Mouse (Mus musculus): ENCODE data around the gene Crkl. TPM values are rescaled to one million over a fixed set of nuclear protein-coding genes. Genes with fewer than 3 reads are reported as not detected.
A peak's percentile ranks its signal among the peaks of the same experiment; 100 is the strongest.
"Not testable (repeated sequence)": the region's sequence is repeated elsewhere in the genome, so short reads cannot be mapped to it uniquely, and the experiment has no call there.

Gene Crkl
- polyA plus RNA-seq, 1 experiment from 2014 or later = 51.2 TPM

- no peaks in the 10 kb centered on the region for H3K36me3 ChIP-seq (ENCODE audit: control insufficient read depth, insufficient read depth, low read length)
- H3K4me1 ChIP-seq (ENCODE audit: control insufficient read depth, insufficient read depth, low read length) = no peaks in the 10 kb centered on the region
- no peak overlapping the region for H3K27ac ChIP-seq (ENCODE audit: low read length)
- no peak overlapping the region for H3K9ac ChIP-seq (ENCODE audit: low read length)
- no peaks in the 10 kb centered on the region for H3K9me3 ChIP-seq (replicated peaks; ENCODE audit: control insufficient read depth, low read length)
- ATAC-seq (ENCODE audit: insufficient read depth, low FRiP score) = no peak
- H3K4me2 ChIP-seq (ENCODE audit: low read depth, low read length) = no peak overlapping the region
- 67% methylated on average over 5 of the region's 5 CpGs for WGBS
- no peak overlapping the region for H3K4me3 ChIP-seq (replicated peaks; ENCODE audit: low read length)
- H3K27me3 ChIP-seq (ENCODE audit: control insufficient read depth, insufficient read depth, low read length) = no peaks in the 10 kb centered on the region
Observed at GRCm38 (mm10) chr16:17491896-17492561, 40.2 kb downstream of the Crkl start.

DNA sequence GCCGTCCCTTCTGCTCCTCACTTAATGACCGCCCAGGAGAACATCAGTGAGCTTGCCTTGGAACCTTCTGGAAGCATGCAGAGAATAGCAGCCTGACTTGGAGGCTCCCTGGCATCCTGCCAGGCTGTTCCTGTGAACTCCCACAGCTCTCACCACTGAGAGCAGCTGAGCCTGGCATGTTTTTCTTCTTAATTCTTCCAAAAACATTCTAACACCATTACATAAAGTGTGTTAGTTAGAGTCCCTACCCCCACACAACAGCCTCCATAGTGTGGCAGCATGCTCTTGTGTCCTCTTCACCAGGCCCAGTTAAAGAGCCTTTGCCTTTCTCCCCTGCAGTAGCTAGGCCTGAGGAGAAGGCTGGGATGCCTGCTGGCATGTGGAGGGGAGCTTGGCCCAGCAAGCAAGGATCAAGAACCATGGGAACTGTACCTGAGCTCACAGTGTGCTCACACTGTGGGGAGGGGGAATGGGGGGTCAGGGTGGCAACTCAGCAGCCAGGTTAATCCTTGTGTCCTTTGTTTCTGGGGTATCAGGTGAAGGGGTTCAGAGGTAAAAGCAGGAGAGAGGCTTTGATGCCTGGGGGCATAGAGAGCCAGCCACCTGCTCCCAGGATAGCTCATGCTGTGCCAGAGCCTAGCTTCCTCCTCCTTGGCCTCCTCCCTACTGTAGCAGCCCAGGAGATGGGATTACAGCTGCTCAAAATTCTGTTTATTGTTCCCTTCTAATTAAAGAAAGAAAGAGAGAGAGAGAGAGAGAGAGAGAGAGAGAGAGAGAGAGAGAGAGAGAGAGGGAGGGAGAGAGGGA, 44.9 kb downstream of the Crkl start:
- Histone ChIP-seq H3K4me2 (ENCODE audit: low read depth, low read length) (no peak overlapping the region), H3K27ac (ENCODE audit: low read length) (no peak overlapping the region), H3K4me3 (replicated peaks; ENCODE audit: low read length) (no peak overlapping the region), H3K36me3 (ENCODE audit: control insufficient read depth, insufficient read depth, low read length) (no peaks in the 10 kb centered on the region), H3K9ac (ENCODE audit: low read length) (0 out of 2 replicates have a peak overlapping the region, but pooled peaks have one; percentile 4), H3K4me1 (ENCODE audit: control insufficient read depth, insufficient read depth, low read length) (no peaks in the 10 kb centered on the region), H3K27me3 (ENCODE audit: control insufficient read depth, insufficient read depth, low read length) (no peaks in the 10 kb centered on the region), H3K9me3 (replicated peaks; ENCODE audit: control insufficient read depth, low read length) (no peaks in the 10 kb centered on the region)
- ATAC-seq (ENCODE audit: insufficient read depth, low FRiP score) = peak; percentile 44; the same call in 1 of the 2 replicates
- WGBS = 59% methylated on average over 2 of the region's 2 CpGs

DNA sequence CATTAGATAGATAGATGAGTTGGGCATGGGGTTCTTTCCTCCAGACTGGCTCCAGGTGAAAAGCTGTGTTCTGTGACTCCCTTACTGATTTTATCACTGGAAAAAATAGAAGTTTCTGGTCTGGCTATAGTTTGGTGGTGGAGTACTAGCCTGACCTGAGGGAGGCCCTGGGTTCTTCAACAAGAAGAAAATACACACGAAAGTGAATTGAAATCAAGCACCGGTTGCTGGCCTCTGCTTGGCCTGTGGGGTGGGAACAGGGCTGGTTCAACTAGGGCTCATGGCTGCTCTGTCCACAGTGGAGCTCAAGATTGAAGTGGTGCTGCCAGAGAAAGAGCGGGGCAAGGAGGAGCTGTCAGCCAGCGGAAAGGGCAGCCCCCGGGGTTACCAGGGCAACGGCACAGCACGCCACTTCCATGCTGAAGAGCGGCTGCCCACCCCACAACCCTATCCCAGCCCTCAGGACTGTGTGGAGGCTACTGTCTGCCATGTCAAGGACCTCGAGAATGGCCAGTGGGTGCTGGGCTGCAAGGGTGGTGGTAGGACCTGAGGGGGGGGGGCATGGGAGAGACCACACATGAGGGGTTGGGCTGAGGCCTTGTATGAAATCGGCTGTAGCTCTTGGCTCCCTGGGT, 47.6 kb downstream of the Crkl start:
- 37% methylated on average over 10 of the region's 10 CpGs for WGBS
- Histone ChIP-seq H3K4me3 (replicated peaks; ENCODE audit: low read length) (no peak overlapping the region), H3K4me1 (ENCODE audit: control insufficient read depth, insufficient read depth, low read length) (no peaks in the 10 kb centered on the region), H3K36me3 (ENCODE audit: control insufficient read depth, insufficient read depth, low read length) (no peaks in the 10 kb centered on the region), H3K9me3 (replicated peaks; ENCODE audit: control insufficient read depth, low read length) (no peaks in the 10 kb centered on the region), H3K27ac (ENCODE audit: low read length) (no peak overlapping the region), H3K4me2 (ENCODE audit: low read depth, low read length) (no peak overlapping the region), H3K27me3 (ENCODE audit: control insufficient read depth, insufficient read depth, low read length) (no peaks in the 10 kb centered on the region), H3K9ac (ENCODE audit: low read length) (no peak overlapping the region)
- ATAC-seq (ENCODE audit: insufficient read depth, low FRiP score) = no peak

GRCm38 (mm10) chr16:17502681-17503080, 50.9 kb downstream of the Crkl start:
- Histone ChIP-seq H3K27ac (ENCODE audit: low read length) (no peak overlapping the region), H3K27me3 (ENCODE audit: control insufficient read depth, insufficient read depth, low read length) (no peaks in the 10 kb centered on the region), H3K4me1 (ENCODE audit: control insufficient read depth, insufficient read depth, low read length) (no peaks in the 10 kb centered on the region), H3K36me3 (ENCODE audit: control insufficient read depth, insufficient read depth, low read length) (no peaks in the 10 kb centered on the region), H3K9me3 (replicated peaks; ENCODE audit: control insufficient read depth, low read length) (no peaks in the 10 kb centered on the region), H3K4me3 (replicated peaks; ENCODE audit: low read length) (no peak overlapping the region), H3K4me2 (ENCODE audit: low read depth, low read length) (no peak overlapping the region), H3K9ac (ENCODE audit: low read length) (no peak overlapping the region)
- ATAC-seq (ENCODE audit: insufficient read depth, low FRiP score) = no peak
- 73% methylated on average over 4 of the region's 4 CpGs for WGBS

DNA sequence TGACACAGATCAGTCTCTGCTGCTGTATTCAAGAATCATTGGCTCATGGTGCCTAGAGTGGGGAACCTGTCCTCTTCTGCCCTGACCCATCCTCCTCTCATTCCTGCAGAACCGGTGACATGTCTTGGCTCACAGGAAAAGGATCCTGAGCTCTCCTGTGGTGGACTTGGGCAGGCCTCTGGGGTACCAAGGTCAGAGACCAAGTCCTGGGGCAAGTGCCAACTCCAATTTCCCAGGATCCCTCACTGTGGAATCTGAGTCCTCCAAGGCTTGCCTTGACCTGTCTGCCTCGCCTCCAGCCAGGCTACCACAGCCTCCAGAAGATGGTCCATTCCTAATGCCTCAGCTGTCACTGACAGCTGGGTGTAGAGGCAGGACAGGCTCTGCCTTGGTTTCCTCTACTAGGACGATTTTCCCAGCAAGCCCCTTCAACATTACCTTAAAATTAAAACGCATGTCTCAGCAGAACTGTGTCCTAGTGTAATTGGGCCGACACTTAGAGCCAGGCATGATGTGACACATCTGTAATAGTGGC, 55.3 kb downstream of the Crkl start:
- no peaks in the 10 kb centered on the region for H3K9me3 ChIP-seq (replicated peaks; ENCODE audit: control insufficient read depth, low read length)
- peaks cover 11% of the 10 kb centered on the region for H3K4me1 ChIP-seq (ENCODE audit: control insufficient read depth, insufficient read depth, low read length)
- H3K27me3 ChIP-seq (ENCODE audit: control insufficient read depth, insufficient read depth, low read length) = no peaks in the 10 kb centered on the region
- ATAC-seq (ENCODE audit: insufficient read depth, low FRiP score) = no peak
- WGBS = 77% methylated on average over 5 of the region's 5 CpGs
- H3K36me3 ChIP-seq (ENCODE audit: control insufficient read depth, insufficient read depth, low read length) = peaks cover 2% of the 10 kb centered on the region; the same call in 1 of the 2 replicates
- no peak overlapping the region for H3K4me2 ChIP-seq (ENCODE audit: low read depth, low read length)
- no peak overlapping the region for H3K9ac ChIP-seq (ENCODE audit: low read length)
- no peak overlapping the region for H3K4me3 ChIP-seq (replicated peaks; ENCODE audit: low read length)
- no peak overlapping the region for H3K27ac ChIP-seq (ENCODE audit: low read length)

DNA sequence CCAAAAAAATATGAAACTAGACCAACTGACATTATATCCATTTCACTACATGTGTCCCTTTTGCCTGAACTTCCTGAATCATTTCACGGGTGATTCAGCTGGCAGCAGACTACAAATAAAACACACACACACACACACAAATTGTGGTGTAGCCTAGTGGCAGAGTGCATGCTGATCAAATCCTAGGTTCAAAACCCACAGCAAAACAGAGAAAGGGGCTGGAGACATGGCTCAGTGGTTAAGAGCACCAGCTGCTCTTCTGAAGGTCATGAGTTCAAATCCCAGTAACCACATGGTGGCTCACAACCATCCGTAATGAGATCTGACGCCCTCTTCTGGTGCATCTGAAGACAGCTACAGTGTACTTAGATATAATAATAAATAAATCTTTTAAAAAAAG, 56.2 kb downstream of the Crkl start:
- H3K9me3 ChIP-seq (replicated peaks; ENCODE audit: control insufficient read depth, low read length); H3K27me3 ChIP-seq (ENCODE audit: control insufficient read depth, insufficient read depth, low read length); H3K36me3 ChIP-seq (ENCODE audit: control insufficient read depth, insufficient read depth, low read length); ATAC-seq (ENCODE audit: insufficient read depth, low FRiP score): not testable (repeated sequence)
- peaks cover 11% of the 10 kb centered on the region for H3K4me1 ChIP-seq (ENCODE audit: control insufficient read depth, insufficient read depth, low read length)
- H3K27ac ChIP-seq (ENCODE audit: low read length) = peak overlapping the region; percentile 96
- peak overlapping the region; percentile 88 for H3K4me3 ChIP-seq (replicated peaks; ENCODE audit: low read length)
- H3K9ac ChIP-seq (ENCODE audit: low read length) = peak overlapping the region; percentile 91
- peak overlapping the region; percentile 77 for H3K4me2 ChIP-seq (ENCODE audit: low read depth, low read length)
- 37% methylated on average over 2 of the region's 3 CpGs for WGBS

DNA sequence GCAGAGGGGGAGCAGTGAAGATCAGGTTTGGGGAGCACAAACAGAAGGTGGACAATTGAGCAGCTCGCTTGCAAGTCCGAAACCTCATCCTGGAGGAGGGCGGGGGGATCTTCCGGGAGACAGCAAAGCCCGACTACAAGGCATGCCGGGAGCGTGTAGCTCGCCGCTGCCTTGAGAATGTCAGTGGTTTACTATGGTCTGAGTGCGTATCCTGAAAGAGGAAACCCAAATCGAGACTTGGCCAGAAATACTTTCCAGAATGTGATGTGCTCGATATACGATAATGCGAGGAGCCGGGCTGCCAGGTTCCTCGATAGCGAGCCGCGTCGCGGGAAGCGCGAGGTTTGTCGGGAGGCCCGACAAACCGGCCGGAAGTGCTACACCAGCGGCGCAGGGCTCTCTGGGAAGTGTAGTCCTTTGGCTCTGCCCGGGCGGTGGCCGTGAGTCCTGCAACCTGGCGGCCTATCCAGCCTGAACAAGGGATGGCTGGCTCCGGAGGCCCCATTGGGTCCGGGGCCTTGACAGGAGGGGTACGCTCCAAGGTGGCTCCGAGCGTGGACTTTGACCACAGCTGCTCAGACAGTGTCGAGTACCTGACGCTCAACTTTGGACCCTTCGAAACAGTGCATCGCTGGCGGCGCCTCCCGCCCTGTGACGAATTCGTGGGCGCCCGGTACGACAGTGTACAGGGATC, 56.9 kb downstream of the Crkl start, which contains the start of gene Lztr1:
Gene Lztr1 (plus strand): TSS at position 143 of the 694 bp plus-strand sequence.
- peak; percentile 95 for ATAC-seq (ENCODE audit: insufficient read depth, low FRiP score)
- Histone ChIP-seq H3K4me3 (replicated peaks; ENCODE audit: low read length) (peak within 1 kb of the TSS; percentile 88), H3K27ac (ENCODE audit: low read length) (peak within 1 kb of the TSS; percentile 96), H3K36me3 (ENCODE audit: control insufficient read depth, insufficient read depth, low read length) (peaks cover 9% of the 10 kb centered on the region; the same call in 1 of the 2 replicates), H3K27me3 (ENCODE audit: control insufficient read depth, insufficient read depth, low read length) (no peaks in the 10 kb centered on the region), H3K4me2 (ENCODE audit: low read depth, low read length) (peak within 1 kb of the TSS; percentile 82), H3K9me3 (replicated peaks; ENCODE audit: control insufficient read depth, low read length) (no peaks in the 10 kb centered on the region), H3K9ac (ENCODE audit: low read length) (peak within 1 kb of the TSS; percentile 91), H3K4me1 (ENCODE audit: control insufficient read depth, insufficient read depth, low read length) (peaks cover 11% of the 10 kb centered on the region)
- under 1% methylated on average over 50 of the region's 50 CpGs for WGBS

- peak overlapping the region; percentile 88 for H3K4me3 ChIP-seq (replicated peaks; ENCODE audit: low read length)
- H3K27ac ChIP-seq (ENCODE audit: low read length) = peak overlapping the region; percentile 96; the same call in 1 of the 2 replicates
- H3K9ac ChIP-seq (ENCODE audit: low read length) = peak overlapping the region; percentile 91
- H3K4me2 ChIP-seq (ENCODE audit: low read depth, low read length) = peak overlapping the region; percentile 82
- ATAC-seq (ENCODE audit: insufficient read depth, low FRiP score) = no peak
- no peaks in the 10 kb centered on the region for H3K27me3 ChIP-seq (ENCODE audit: control insufficient read depth, insufficient read depth, low read length)
- 7% methylated on average over 9 of the region's 9 CpGs for WGBS
- peaks cover 12% of the 10 kb centered on the region; the same call in 1 of the 2 replicates for H3K36me3 ChIP-seq (ENCODE audit: control insufficient read depth, insufficient read depth, low read length)
- H3K9me3 ChIP-seq (replicated peaks; ENCODE audit: control insufficient read depth, low read length) = no peaks in the 10 kb centered on the region
- peaks cover 11% of the 10 kb centered on the region for H3K4me1 ChIP-seq (ENCODE audit: control insufficient read depth, insufficient read depth, low read length)
Observed at GRCm38 (mm10) chr16:17509240-17509597, 57.4 kb downstream of the Crkl start.

Data from stomach, embryonic 16.5 days (tissue).